Mouse (Mus musculus) kidney, adult 9 months (tissue): Measurements from ENCODE around the gene Zswim7.

ENCODE experiments used
- DNase-seq: peaks from one replicate; pipeline ENCODE4 v3.0.0; 2022

Zswim7 gene

GRCm38 (mm10) chr11:62251047-62251446, 30.1 kb downstream of the Zswim7 start:
- no peak for DNase-seq

GRCm38 (mm10) chr11:62249266-62250037, 31.7 kb downstream of the Zswim7 start:
- peak; percentile 79 for DNase-seq

- DNase-seq = peak; percentile 67
Observed at GRCm38 (mm10) chr11:62248401-62249244, 32.6 kb downstream of the Zswim7 start, which contains the start of gene Adora2b. TSS of gene Adora2b (plus strand) at chr11:62248984.

GRCm38 (mm10) chr11:62247759-62248400, 33.3 kb downstream of the Zswim7 start:
- no peak for DNase-seq

- no peak for DNase-seq
Observed at GRCm38 (mm10) chr11:62244471-62244870, 36.7 kb downstream of the Zswim7 start.

GRCm38 (mm10) chr11:62243871-62244270, 37.3 kb downstream of the Zswim7 start:
- no peak for DNase-seq

GRCm38 (mm10) chr11:62240631-62241261, 40.4 kb downstream of the Zswim7 start:
- peak; percentile 72 for DNase-seq

GRCm38 (mm10) chr11:62224797-62225196, 56.4 kb downstream of the Zswim7 start:
- DNase-seq = no peak

GRCm38 (mm10) chr11:62223962-62224361, 57.2 kb downstream of the Zswim7 start:
- DNase-seq = no peak

GRCm38 (mm10) chr11:62223416-62223815, 57.8 kb downstream of the Zswim7 start:
- DNase-seq = no peak

GRCm38 (mm10) chr11:62220756-62221510, 60.2 kb downstream of the Zswim7 start:
- peak; percentile 52 for DNase-seq

- peak; percentile 37 for DNase-seq
Observed at GRCm38 (mm10) chr11:62217751-62218150, 63.4 kb downstream of the Zswim7 start.
